Mouse (Mus musculus) erythroid progenitor cell, adult 5-6 weeks (primary cell): ENCODE measurements around the gene Glmn. TPM values are rescaled to one million over a fixed set of nuclear protein-coding genes. Genes with fewer than 3 reads are reported as not detected.

Source experiments
- ATAC-seq: replicated peaks from 2 replicates; pipeline ENCODE4 v1.8.0; 2016; ENCODE audit warnings: moderate number of reproducible peaks, mild to moderate bottlenecking, moderate TSS enrichment, inconsistent platforms; ENCODE audit not compliant: poor library complexity, low FRiP score, severe bottlenecking
- total RNA-seq, 2 experiments: library from RNA; stranded (forward) in 1 of 2; stranded (reverse) in 1 of 2; fragments of 150-400 nt in 1 of 2; fragments of 186-747, 209-891 nt in 1 of 2; gene quantifications; 2 replicates each; pipeline versions ENCODE4 v1.2.3 to v1.2.4; 2015 to 2017; ENCODE audit warnings: low replicate concordance in 2 of 2

Gene Glmn
- 1.3 and 4.3 TPM in 2 replicates for total RNA-seq (2015; ENCODE audit: low replicate concordance)
- total RNA-seq (2017; ENCODE audit: low replicate concordance) = 7.2 and 10.3 TPM in 2 replicates

DNA sequence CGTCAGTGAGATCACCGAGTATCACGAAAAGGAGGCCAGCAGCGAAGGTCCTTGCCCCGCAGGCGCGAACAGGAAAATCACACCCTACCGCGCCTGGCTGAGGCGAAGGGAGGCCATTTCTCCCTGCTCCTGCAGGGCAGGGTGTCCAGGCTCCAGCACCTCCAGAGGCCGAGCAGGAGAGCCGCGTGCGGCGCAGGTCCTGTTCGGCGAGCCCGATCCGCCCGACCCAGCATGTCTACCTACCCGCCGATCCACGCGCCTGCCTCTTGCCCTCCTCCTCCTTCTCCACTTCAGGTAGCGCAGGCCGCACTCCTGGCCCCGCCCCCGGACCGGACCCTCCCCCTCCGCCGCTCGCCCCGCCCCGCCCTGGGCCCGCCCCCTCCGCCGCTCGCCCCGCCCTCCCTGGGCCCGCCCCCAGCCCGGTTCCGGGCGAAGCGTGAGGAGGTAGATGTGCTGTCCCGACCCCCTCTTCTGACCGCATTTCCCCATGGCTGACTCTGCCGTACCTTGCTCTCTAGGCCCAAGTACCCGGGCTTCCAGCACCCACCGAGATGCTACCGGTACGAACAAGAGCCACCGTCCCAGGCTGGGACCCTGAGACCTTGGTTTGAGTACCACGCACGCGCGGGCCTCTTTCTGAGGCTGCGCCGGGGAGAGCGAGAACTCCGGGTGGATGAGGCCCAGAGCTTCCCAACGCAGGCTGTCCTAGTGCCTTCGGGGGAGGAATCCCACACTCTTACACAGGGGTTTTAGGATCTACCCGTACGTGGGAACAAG lies at the start of gene Glmn, which contains the start of gene Rpap2:
Gene Glmn (minus strand): TSS at position 588 of the 777 bp plus-strand sequence.
Gene Rpap2 (plus strand): TSS at position 73 of the 777 bp plus-strand sequence.
- ATAC-seq = peak; percentile 92

- no peak for ATAC-seq
These were observed 48.2 kb upstream of the Glmn start for GRCm38 (mm10) chr5:107645935-107646334.

- no peak for ATAC-seq
These were observed 46.9 kb upstream of the Glmn start for GRCm38 (mm10) chr5:107644595-107644994.

DNA sequence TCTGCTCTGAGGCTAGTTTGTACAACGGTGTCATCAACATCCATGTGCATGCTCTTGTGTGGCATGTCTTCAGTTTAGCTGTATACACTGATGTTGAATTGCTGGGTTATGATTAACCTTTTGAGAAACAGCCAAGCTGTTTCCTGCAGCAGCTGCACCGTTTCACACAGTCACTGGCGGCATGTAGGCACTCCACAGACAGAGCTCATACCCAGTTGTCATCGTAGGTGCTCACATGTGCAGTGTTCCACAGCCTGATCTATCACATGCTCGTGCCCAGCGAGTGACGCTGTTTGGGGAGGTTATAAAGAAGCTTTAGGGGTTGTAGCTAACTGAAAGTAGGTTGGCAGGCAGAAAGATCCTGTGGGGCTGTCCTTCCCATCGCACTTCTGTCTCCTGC lies 40.7 kb upstream of the Glmn start:
- no peak for ATAC-seq

DNA sequence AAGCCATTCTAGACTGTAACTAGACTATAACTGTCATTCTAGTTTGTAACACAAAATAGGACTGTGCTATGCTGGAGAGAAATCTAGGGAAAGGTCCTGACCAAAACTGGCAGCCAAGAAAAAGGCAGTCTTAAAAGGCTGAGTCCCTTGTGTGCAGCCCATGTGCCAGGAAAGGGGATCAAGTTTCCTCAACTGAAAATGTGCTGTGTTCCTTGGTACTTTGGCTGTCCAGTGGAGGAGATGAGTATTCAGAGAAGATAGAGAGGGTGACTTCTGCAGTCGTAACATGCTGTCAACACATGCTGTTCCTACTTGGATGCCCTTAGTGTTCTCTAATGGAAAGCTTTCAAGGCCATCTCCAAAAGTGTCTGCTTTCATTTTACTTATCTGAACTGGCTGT lies 39.4 kb upstream of the Glmn start:
- ATAC-seq = no peak

- no peak for ATAC-seq
These were observed 36.0 kb upstream of the Glmn start for GRCm38 (mm10) chr5:107633651-107634050.

GRCm38 (mm10) chr5:107621327-107621726 lies 23.6 kb upstream of the Glmn start:
- no peak for ATAC-seq

DNA sequence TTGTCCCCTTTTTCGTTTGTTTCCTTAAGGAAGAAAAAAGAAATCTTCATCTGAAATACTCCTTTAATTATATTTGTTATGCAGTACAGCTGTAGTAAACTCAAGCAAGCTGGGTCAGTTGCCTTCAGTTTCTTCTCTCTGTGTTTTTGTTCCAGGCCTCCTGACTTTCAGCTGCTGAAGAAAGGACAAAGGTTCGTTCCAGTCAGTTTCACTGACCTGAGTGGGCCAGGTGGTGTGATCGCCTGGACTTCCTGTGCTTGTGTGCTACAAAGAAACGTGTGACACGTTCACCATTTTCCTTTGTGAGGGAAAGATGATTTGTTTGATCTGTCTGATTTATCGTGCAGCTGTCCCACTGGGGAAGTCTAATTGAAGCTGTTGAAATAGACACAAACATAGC lies 20.3 kb upstream of the Glmn start:
- ATAC-seq = no peak

- ATAC-seq = peak; percentile 74
These were observed 13.5 kb upstream of the Glmn start for GRCm38 (mm10) chr5:107611224-107611623.

- no peak for ATAC-seq
These were observed 692 bp upstream of the Glmn start for GRCm38 (mm10) chr5:107598380-107598779.

DNA sequence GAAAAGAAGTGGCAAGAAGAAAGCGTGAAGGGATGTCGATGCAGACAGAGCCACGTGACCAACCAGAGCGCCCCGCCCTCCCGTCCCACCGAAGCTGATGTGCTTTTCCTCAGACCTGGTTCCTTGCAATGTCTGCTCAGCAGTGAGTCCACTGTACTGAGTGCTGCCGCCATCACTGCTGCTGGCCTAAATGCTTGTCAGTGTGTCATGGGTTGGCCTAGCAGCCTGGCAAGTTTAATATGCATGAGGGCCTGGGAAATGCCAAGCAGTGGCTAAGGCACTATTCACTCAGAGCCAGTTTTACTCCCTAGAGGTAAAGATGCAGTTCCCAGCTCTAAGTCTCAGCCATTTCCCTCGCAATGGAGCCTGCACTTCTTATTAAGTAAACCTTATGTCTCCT lies 28.5 kb downstream of the Glmn start:
- no peak for ATAC-seq

GRCm38 (mm10) chr5:107556969-107557368 lies 40.7 kb downstream of the Glmn start:
- peak; percentile 79 for ATAC-seq

- no peak for ATAC-seq
These were observed 43.4 kb downstream of the Glmn start for GRCm38 (mm10) chr5:107554336-107554735.

DNA sequence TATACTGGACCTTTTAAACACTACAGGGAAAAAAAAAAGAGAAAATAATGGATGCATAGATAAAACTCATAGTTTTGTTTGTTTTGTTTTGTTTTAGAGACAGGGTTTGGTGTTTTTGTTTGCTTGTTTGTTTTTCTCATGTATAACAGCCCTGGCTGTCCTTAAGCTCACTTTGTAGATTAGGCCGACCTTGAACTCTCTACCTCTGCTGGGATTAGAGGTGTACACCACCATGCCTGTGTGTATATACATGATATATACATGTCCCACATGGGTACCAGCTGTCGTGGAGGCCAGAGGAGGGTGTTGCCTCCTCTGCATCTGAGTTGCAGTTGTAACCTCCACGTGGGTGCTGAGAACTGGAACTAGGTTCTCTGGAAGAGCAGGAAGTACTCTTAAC lies 49.2 kb downstream of the Glmn start:
- peak; percentile 51 for ATAC-seq

DNA sequence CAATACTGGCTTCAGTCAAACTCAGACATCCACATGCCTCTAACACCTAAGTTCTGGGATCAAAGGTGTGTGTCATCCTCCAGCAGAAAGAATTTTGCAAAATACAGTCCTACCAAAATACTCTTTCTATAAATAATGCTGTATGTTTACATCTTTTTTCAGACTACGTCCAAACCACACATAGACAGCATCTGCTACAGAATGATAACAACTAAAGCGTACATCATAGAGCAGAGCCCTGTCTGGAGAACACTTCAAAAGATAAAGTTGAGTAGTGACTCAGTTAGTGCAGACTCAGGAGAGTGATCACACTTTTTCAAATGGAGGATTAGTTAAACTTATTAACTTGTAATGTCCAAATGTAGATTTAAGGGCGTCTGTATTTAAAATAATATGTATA lies 49.7 kb downstream of the Glmn start:
- ATAC-seq = peak; percentile 93

GRCm38 (mm10) chr5:107545927-107546326 lies 51.8 kb downstream of the Glmn start:
- no peak for ATAC-seq

DNA sequence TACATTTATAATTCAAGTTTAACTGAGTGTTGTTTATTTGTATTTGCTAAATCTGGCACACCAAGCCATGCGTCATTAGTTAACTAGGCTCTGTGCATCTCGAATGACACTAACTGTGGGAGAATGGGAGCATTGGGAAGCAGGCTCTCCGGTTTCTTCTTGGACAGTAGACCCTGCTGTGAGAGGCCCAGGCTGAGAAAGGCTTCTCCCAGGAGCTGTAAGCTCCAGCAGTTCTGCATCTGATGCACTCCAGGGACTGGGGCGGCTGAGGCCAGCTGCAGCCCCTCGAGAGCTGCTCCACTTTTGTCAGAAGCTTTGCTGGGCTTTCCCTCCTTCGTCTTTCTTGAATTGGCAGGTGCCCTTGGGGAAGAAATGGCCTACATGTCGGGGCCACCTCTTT lies 56.0 kb downstream of the Glmn start:
- ATAC-seq = no peak

DNA sequence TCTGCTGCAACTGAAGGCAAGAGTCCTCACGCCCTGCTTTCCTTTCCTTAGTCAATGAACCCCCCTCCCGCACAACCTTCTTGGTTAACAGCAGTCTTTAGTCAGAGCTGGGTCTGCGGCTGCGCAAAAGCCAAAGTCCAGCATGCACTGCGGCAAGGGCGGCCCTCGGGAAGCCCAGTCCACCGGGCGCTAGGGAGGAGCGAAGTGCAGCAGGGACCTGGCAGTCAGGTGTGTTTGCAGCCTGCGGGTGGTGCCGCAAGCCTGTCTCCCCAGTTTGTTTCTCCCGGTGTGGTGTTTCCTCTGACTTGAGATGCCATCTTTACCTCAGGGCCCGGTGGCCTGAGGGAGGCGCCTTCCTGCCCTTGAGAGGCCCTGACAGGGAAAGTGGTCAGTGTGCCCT lies 63.1 kb downstream of the Glmn start, which contains the start of gene 1700028K03Rik:
Gene 1700028K03Rik (plus strand): TSS at position 129 of the 400 bp plus-strand sequence.
- ATAC-seq = no peak

DNA sequence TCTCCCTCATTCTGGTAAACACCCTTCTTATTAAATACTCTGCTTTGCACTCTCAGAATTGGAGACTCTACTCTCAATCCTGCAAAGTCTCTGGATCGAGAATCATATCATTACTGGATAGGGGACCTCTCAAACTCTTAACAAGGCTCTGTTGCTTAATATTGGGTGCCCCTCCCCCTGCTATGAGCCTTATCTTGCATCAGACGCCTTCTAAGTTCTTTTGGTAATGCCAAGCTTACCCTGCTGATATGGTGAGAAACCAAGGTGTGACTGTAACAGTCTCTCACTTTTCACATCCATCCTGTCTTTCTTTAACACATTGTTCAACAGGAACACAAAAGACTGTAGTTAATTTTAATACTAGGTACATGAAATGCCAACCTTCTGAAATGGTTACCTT lies 64.1 kb downstream of the Glmn start:
- no peak for ATAC-seq

- no peak for ATAC-seq
These were observed 68.8 kb downstream of the Glmn start for GRCm38 (mm10) chr5:107528856-107529255.

DNA sequence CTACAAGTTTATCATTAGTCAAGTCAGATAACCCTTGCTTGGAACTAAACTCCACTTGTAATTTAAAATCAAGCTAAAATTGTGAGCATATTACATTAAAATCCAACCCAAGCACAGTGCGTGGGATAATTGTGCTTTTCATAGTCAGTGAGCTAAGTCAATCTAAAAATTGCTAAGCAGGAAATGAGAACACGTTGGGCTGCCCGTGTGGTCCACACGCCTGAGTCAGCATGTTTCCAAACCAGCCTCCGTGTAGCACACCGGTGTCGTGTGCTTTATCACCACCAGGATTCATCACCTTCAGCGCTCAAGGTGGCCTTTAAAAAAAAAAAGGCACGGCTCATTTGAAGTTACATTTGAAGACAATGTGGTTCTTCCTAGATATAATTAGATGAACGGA lies 73.4 kb downstream of the Glmn start:
- no peak for ATAC-seq

DNA sequence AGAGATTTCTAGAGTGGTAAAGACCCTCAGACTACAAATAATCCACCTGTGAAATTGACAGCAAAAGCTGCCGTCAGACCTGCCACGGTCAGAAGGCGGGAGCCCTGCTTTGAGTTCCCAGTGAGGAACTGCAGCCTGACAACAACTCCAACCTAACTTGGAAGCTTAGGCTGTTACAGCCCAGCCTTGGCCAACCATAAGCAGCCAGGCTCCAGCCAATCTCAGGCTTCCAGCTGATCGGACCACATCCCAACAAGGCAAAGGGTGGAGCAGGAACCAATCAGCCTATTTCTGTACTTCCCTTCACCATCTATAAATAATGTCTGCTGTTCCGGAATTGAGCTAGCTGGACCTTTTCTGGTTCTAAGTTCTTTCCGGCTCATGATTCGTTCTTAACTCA lies 75.8 kb downstream of the Glmn start:
- ATAC-seq = no peak
